Mouse (Mus musculus) pancreas, adult 10 weeks (tissue): ENCODE measurements around the gene Olfr695. TPM values are rescaled to one million over a fixed set of nuclear protein-coding genes. Genes with fewer than 3 reads are reported as not detected.

Experiments
- polyA plus RNA-seq: library from polyadenylated mRNA; stranded (reverse); fragments of 350-450 nt; fragmentation: Illumina TruSeq; extraction: RNeasy Lipid Tissue Mini Kit (QIAGEN cat#74804); gene quantifications from one replicate; pipeline ENCODE4 v1.2.3, GENCODE M21; 2015; ENCODE audit warnings: low read depth, low replicate concordance; ENCODE audit not compliant: insufficient read depth

Gene Olfr695
- not detected for polyA plus RNA-seq

DNA sequence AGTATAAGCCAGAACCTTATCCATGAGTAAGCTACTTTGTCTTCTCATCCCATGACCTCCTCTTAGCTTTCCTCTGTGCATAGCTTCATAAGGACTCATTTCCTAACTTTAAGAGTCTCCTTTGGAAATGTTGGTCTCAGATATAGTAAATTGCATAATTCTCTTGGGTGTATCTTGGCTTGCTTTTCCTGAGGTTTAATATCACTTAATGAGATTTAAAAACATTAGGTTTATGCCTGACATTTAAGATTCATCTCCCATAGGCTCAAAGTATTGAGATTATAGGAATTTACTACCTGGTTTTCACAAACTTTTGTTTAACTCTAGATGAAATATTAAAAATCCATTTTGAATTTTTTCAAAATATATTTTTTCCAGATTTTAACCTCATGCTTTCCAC, at the start of gene Olfr695:
Olfr695 (minus strand) TSS at position 101 of the 400 bp plus-strand sequence.

DNA sequence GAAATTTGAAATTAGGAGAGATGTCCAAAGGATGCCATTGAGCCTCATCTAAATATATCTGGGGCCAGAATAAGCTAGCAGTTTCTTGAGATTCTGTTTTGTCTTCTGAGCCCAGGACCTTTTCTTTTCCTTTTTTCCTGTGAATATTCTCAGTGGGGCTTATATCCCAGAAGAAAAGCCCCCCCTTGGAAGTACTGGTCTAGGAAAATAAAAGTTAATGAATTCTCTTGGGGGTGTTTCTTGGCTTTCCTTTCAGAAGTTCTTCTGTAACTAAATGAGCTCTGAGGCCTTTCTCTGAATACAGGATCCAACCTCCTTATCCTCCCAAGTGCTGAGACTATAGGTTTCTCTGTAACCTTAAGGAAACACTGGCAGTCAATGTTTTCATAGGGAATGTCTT, 39.1 kb upstream of the Olfr695 start, which contains the start of gene Olfr698:
Olfr698 (minus strand) TSS at position 101 of the 400 bp plus-strand sequence.

DNA sequence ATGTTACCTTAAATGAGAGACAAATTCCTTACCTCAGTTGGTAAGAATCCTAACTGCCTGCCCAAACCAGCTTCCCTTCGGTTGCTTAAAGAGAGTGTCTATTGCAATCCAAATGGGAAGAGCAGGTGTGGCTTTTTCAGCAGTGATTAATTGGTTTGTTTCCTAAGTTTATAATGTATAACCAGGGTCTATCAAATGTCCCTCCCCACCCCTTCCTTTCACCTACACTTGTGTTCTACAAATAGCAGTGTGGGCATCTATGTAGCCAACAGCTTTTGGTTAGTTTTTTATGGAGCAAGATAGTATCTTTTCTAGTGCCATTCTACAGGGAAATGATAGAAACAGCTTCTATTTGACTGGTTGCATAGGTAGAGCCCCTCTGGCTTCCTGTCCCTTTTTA, 26.1 kb upstream of the Olfr695 start, which contains the start of gene Olfr697:
Olfr697 (minus strand) TSS at position 101 of the 400 bp plus-strand sequence.

DNA sequence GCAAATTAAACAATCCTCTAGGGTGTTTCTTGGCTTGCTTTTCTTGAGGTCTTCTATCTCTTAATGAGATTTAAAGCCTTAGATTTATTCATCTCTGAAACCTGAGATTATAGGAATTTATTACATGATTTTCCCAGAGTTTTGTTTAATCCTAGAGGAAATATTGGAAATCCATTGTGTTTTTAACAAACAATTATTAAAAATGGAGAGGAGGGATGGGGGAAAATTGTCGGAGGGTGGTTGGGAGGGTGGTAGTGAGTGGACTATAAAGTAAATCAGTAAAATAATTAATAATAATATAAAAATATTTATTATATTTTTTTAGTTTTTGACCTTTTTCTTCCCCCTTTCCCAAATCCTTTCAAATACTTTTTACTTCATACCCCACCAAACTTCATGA, 24.5 kb downstream of the Olfr695 start, which contains the start of gene Olfr694:
Olfr694 (minus strand) TSS at position 101 of the 400 bp plus-strand sequence.

DNA sequence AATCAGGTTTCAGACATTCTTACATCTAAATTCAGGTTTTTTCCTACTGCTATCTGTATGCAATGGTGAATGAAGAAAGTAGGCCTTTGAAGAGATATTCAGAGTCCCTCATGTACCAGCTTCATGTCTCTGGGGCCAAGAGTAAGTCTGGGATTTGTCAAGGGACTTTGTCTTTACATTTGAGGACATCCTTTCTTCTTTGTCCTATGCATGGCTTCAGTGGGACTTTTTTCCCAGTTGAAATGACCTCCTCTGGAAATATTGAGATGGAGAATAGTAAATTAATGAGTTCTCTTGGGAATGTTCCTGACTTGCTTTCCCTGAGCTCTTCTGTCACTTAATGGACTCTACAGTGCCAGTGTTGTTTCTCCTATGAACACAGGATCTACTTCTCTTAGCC, 35.7 kb downstream of the Olfr695 start, which contains the start of gene Olfr693:
Olfr693 (minus strand) TSS at position 101 of the 400 bp plus-strand sequence.

Other genes with a start within 250 kb of the Olfr695 start
- gene Olfr693, start 35.8 kb downstream of the Olfr695 start, polyA plus RNA-seq = not detected
- not detected for gene Olfr694, start 24.6 kb downstream of the Olfr695 start, polyA plus RNA-seq
- not detected for gene Olfr697, start 26.0 kb upstream of the Olfr695 start, polyA plus RNA-seq
- gene Olfr698, start 39.0 kb upstream of the Olfr695 start, polyA plus RNA-seq = not detected
- not detected for gene Olfr699, start 76.8 kb upstream of the Olfr695 start, polyA plus RNA-seq
- gene Olfr700, start 92.4 kb upstream of the Olfr695 start, polyA plus RNA-seq = not detected
- gene Olfr701, start 97.7 kb upstream of the Olfr695 start, polyA plus RNA-seq = not detected
- not detected for gene Olfr702, start 117.5 kb upstream of the Olfr695 start, polyA plus RNA-seq
- gene Olfr703, start 127.0 kb upstream of the Olfr695 start, polyA plus RNA-seq = not detected
- not detected for gene Olfr704, start 146.8 kb upstream of the Olfr695 start, polyA plus RNA-seq
- gene Olfr705, start 160.5 kb upstream of the Olfr695 start, polyA plus RNA-seq = not detected
- gene Olfr706, start 171.8 kb upstream of the Olfr695 start, polyA plus RNA-seq = not detected
- not detected for gene Olfr707, start 184.8 kb upstream of the Olfr695 start, polyA plus RNA-seq
- not detected for gene Olfr1532-ps1, start 191.6 kb upstream of the Olfr695 start, polyA plus RNA-seq
- gene Olfr709-ps1, start 215.8 kb upstream of the Olfr695 start, polyA plus RNA-seq = not detected
- gene Olfr710, start 231.9 kb upstream of the Olfr695 start, polyA plus RNA-seq = not detected
- not detected for gene Olfr6, start 247.5 kb upstream of the Olfr695 start, polyA plus RNA-seq